Mouse (Mus musculus): ENCODE measurements around the gene Cd274.

GRCm38 (mm10) chr19:29326396-29326795 is 40.9 kb upstream of the Cd274 start:
- TF ChIP-seq GATA1 (IDR thresholded peaks at IDR 0.05; ENCODE audit: borderline replicate concordance, low read length) (no peak), FLI1 (IDR thresholded peaks at IDR 0.05; ENCODE audit: low read length) (no peak)
